Mouse (Mus musculus): ENCODE measurements around the gene Nlgn2. TPM values are rescaled to one million over a fixed set of nuclear protein-coding genes. Genes with fewer than 3 reads are reported as not detected.
A peak's percentile ranks its signal among the peaks of the same experiment; 100 is the strongest.

Gene Nlgn2
- polyA plus RNA-seq, 1 experiment: 6.0 TPM

- 65% methylated on average over 5 of the region's 5 CpGs for WGBS
- no peak for TF ChIP-seq POLR2A (IDR thresholded peaks at IDR 0.05; ENCODE audit: borderline replicate concordance, control insufficient read depth, low read depth, low read length)
- no peak for TF ChIP-seq CTCF (IDR thresholded peaks at IDR 0.05; ENCODE audit: control insufficient read depth, insufficient read depth, low read length)
- Histone ChIP-seq H3K27ac (ENCODE audit: control insufficient read depth, insufficient read depth, low read depth, low read length, poor library complexity) (no peak overlapping the region), H3K4me3 (replicated peaks; ENCODE audit: control insufficient read depth, low read depth, low read length) (no peak overlapping the region), H3K4me1 (ENCODE audit: control insufficient read depth, insufficient read depth, low read length) (no peaks in the 10 kb centered on the region)
Measured at GRCm38 (mm10) chr11:69793429-69793828, 44.2 kb downstream of the Nlgn2 start.

- 67% methylated on average over 5 of the region's 5 CpGs for WGBS
Measured at GRCm38 (mm10) chr11:69791420-69791819, 46.2 kb downstream of the Nlgn2 start.

GRCm38 (mm10) chr11:69789431-69789830 is 48.2 kb downstream of the Nlgn2 start:
- 86% methylated on average over 5 of the region's 5 CpGs for WGBS
- Histone ChIP-seq H3K27ac (ENCODE audit: control insufficient read depth, insufficient read depth, low read depth, low read length, poor library complexity) (no peak overlapping the region), H3K4me3 (replicated peaks; ENCODE audit: control insufficient read depth, low read depth, low read length) (no peak overlapping the region), H3K4me1 (ENCODE audit: control insufficient read depth, insufficient read depth, low read length) (no peaks in the 10 kb centered on the region; the same call in 1 of the 2 replicates)
- TF ChIP-seq POLR2A (IDR thresholded peaks at IDR 0.05; ENCODE audit: borderline replicate concordance, control insufficient read depth, low read depth, low read length) (no peak), CTCF (IDR thresholded peaks at IDR 0.05; ENCODE audit: control insufficient read depth, insufficient read depth, low read length) (no peak)

More at GRCm38 (mm10) chr11:69791420-69791819, 46.2 kb downstream of the Nlgn2 start:
- no peak overlapping the region for H3K4me3 ChIP-seq (replicated peaks; ENCODE audit: control insufficient read depth, low read depth, low read length)
- TF ChIP-seq POLR2A (IDR thresholded peaks at IDR 0.05; ENCODE audit: borderline replicate concordance, control insufficient read depth, low read depth, low read length): no peak
- TF ChIP-seq CTCF (IDR thresholded peaks at IDR 0.05; ENCODE audit: control insufficient read depth, insufficient read depth, low read length): no peak
- no peak overlapping the region for H3K27ac ChIP-seq (ENCODE audit: control insufficient read depth, insufficient read depth, low read depth, low read length, poor library complexity)
- H3K4me1 ChIP-seq (ENCODE audit: control insufficient read depth, insufficient read depth, low read length): no peaks in the 10 kb centered on the region

- no peaks in the 10 kb centered on the region; the same call in 1 of the 2 replicates for H3K4me1 ChIP-seq (ENCODE audit: control insufficient read depth, insufficient read depth, low read length)
- H3K27ac ChIP-seq (ENCODE audit: control insufficient read depth, insufficient read depth, low read depth, low read length, poor library complexity): no peak overlapping the region
- 75% methylated on average over 5 of the region's 5 CpGs for WGBS
- TF ChIP-seq CTCF (IDR thresholded peaks at IDR 0.05; ENCODE audit: control insufficient read depth, insufficient read depth, low read length) (no peak), POLR2A (IDR thresholded peaks at IDR 0.05; ENCODE audit: borderline replicate concordance, control insufficient read depth, low read depth, low read length) (no peak)
- H3K4me3 ChIP-seq (replicated peaks; ENCODE audit: control insufficient read depth, low read depth, low read length): no peak overlapping the region
Measured at GRCm38 (mm10) chr11:69787306-69787705, 50.3 kb downstream of the Nlgn2 start.

- Histone ChIP-seq H3K4me3 (replicated peaks; ENCODE audit: control insufficient read depth, low read depth, low read length) (peak overlapping the region; percentile 32), H3K27ac (ENCODE audit: control insufficient read depth, insufficient read depth, low read depth, low read length, poor library complexity) (no peak overlapping the region), H3K4me1 (ENCODE audit: control insufficient read depth, insufficient read depth, low read length) (no peaks in the 10 kb centered on the region; the same call in 1 of the 2 replicates)
- TF ChIP-seq CTCF (IDR thresholded peaks at IDR 0.05; ENCODE audit: control insufficient read depth, insufficient read depth, low read length): no peak
- TF ChIP-seq POLR2A (IDR thresholded peaks at IDR 0.05; ENCODE audit: borderline replicate concordance, control insufficient read depth, low read depth, low read length): no peak
- 43% methylated on average over 15 of the region's 15 CpGs for WGBS
Measured at GRCm38 (mm10) chr11:69784793-69785272, 52.8 kb downstream of the Nlgn2 start.

GRCm38 (mm10) chr11:69781828-69782227 is 55.8 kb downstream of the Nlgn2 start:
- no peaks in the 10 kb centered on the region; the same call in 1 of the 2 replicates for H3K4me1 ChIP-seq (ENCODE audit: control insufficient read depth, insufficient read depth, low read length)
- H3K27ac ChIP-seq (ENCODE audit: control insufficient read depth, insufficient read depth, low read depth, low read length, poor library complexity): no peak overlapping the region
- 74% methylated on average over 4 of the region's 4 CpGs for WGBS
- TF ChIP-seq POLR2A (IDR thresholded peaks at IDR 0.05; ENCODE audit: borderline replicate concordance, control insufficient read depth, low read depth, low read length) (no peak), CTCF (IDR thresholded peaks at IDR 0.05; ENCODE audit: control insufficient read depth, insufficient read depth, low read length) (no peak)
- H3K4me3 ChIP-seq (replicated peaks; ENCODE audit: control insufficient read depth, low read depth, low read length): no peak overlapping the region

GRCm38 (mm10) chr11:69778985-69779384 is 58.6 kb downstream of the Nlgn2 start:
- H3K4me3 ChIP-seq (replicated peaks; ENCODE audit: control insufficient read depth, low read depth, low read length): no peak overlapping the region
- no peaks in the 10 kb centered on the region; the same call in 1 of the 2 replicates for H3K4me1 ChIP-seq (ENCODE audit: control insufficient read depth, insufficient read depth, low read length)
- TF ChIP-seq POLR2A (IDR thresholded peaks at IDR 0.05; ENCODE audit: borderline replicate concordance, control insufficient read depth, low read depth, low read length): no peak
- TF ChIP-seq CTCF (IDR thresholded peaks at IDR 0.05; ENCODE audit: control insufficient read depth, insufficient read depth, low read length): no peak
- 76% methylated on average over 7 of the region's 7 CpGs for WGBS
- no peak overlapping the region for H3K27ac ChIP-seq (ENCODE audit: control insufficient read depth, insufficient read depth, low read depth, low read length, poor library complexity)

GRCm38 (mm10) chr11:69778258-69778982 is 59.2 kb downstream of the Nlgn2 start:
- 73% methylated on average over 23 of the region's 23 CpGs for WGBS
- Histone ChIP-seq H3K4me1 (ENCODE audit: control insufficient read depth, insufficient read depth, low read length) (no peaks in the 10 kb centered on the region; the same call in 1 of the 2 replicates), H3K27ac (ENCODE audit: control insufficient read depth, insufficient read depth, low read depth, low read length, poor library complexity) (no peak overlapping the region), H3K4me3 (replicated peaks; ENCODE audit: control insufficient read depth, low read depth, low read length) (no peak overlapping the region)
- TF ChIP-seq CTCF (IDR thresholded peaks at IDR 0.05; ENCODE audit: control insufficient read depth, insufficient read depth, low read length) (no peak), POLR2A (IDR thresholded peaks at IDR 0.05; ENCODE audit: borderline replicate concordance, control insufficient read depth, low read depth, low read length) (no peak)

Data from bone marrow, adult 2 months (tissue).